Mouse (Mus musculus): ENCODE measurements at regions not wholly inside any gene's neighbourhood (a gene's known extent, or its start where the extent isn't known, plus 50 kb on each side); places are given as distances from the start of the nearest gene placed in this dataset.

GRCm38 (mm10) chr6:88964071-88964470, 62.0 kb downstream of the Tpra1 start:
- no peaks in the 10 kb centered on the region for H3K36me3 ChIP-seq
- H3K27ac ChIP-seq, result no peak overlapping the region
- no peak overlapping the region for H3K4me3 ChIP-seq
- H3K9ac ChIP-seq, result no peak overlapping the region
- no peaks in the 10 kb centered on the region for H3K9me3 ChIP-seq (replicated peaks)
- no peak overlapping the region for H3K4me2 ChIP-seq
- 64% methylated on average over 7 of the region's 7 CpGs for WGBS
- peaks cover 20% of the 10 kb centered on the region for H3K4me1 ChIP-seq (replicated peaks)
- no peaks in the 10 kb centered on the region for H3K27me3 ChIP-seq
- ATAC-seq (replicated peaks; ENCODE audit: insufficient number of reproducible peaks, insufficient read depth, low FRiP score, low read depth), result no peak

- H3K4me1 ChIP-seq (replicated peaks), result peaks cover 16% of the 10 kb centered on the region
- H3K9me3 ChIP-seq (replicated peaks), result no peaks in the 10 kb centered on the region
- no peak overlapping the region for H3K4me3 ChIP-seq
- ATAC-seq (replicated peaks; ENCODE audit: insufficient number of reproducible peaks, insufficient read depth, low FRiP score, low read depth), result no peak
- no peaks in the 10 kb centered on the region for H3K27me3 ChIP-seq
- H3K4me2 ChIP-seq, result no peak overlapping the region
- WGBS, result 77% methylated on average over 6 of the region's 6 CpGs
- no peaks in the 10 kb centered on the region for H3K36me3 ChIP-seq
- H3K27ac ChIP-seq, result no peak overlapping the region
- no peak overlapping the region for H3K9ac ChIP-seq
Measured at GRCm38 (mm10) chr6:88964911-88965310, 62.9 kb downstream of the Tpra1 start.

- Histone ChIP-seq H3K4me1 (replicated peaks) (peaks cover 9% of the 10 kb centered on the region), H3K4me3 (no peak overlapping the region), H3K27me3 (no peaks in the 10 kb centered on the region), H3K4me2 (no peak overlapping the region), H3K9ac (no peak overlapping the region), H3K9me3 (replicated peaks) (no peaks in the 10 kb centered on the region), H3K36me3 (no peaks in the 10 kb centered on the region), H3K27ac (no peak overlapping the region)
- 68% methylated on average over 19 of the region's 19 CpGs for WGBS
- no peak for ATAC-seq (replicated peaks; ENCODE audit: insufficient number of reproducible peaks, insufficient read depth, low FRiP score, low read depth)
Measured at GRCm38 (mm10) chr6:88965361-88966226, 63.5 kb downstream of the Tpra1 start.

GRCm38 (mm10) chr6:88966501-88966900, 64.5 kb downstream of the Tpra1 start:
- Histone ChIP-seq H3K27ac (no peak overlapping the region), H3K4me2 (no peak overlapping the region), H3K9me3 (replicated peaks) (no peaks in the 10 kb centered on the region), H3K4me3 (no peak overlapping the region), H3K27me3 (no peaks in the 10 kb centered on the region), H3K36me3 (no peaks in the 10 kb centered on the region), H3K4me1 (replicated peaks) (peaks cover 1% of the 10 kb centered on the region; the same call in 1 of the 2 replicates), H3K9ac (no peak overlapping the region)
- ATAC-seq (replicated peaks; ENCODE audit: insufficient number of reproducible peaks, insufficient read depth, low FRiP score, low read depth), result no peak
- WGBS, result 56% methylated on average over 4 of the region's 4 CpGs

GRCm38 (mm10) chr6:88968842-88969241, 66.8 kb downstream of the Tpra1 start:
- Histone ChIP-seq H3K27me3 (no peaks in the 10 kb centered on the region), H3K36me3 (no peaks in the 10 kb centered on the region), H3K9me3 (replicated peaks) (no peaks in the 10 kb centered on the region), H3K4me1 (replicated peaks) (peaks cover 4% of the 10 kb centered on the region; the same call in 1 of the 2 replicates), H3K4me3 (no peak overlapping the region), H3K27ac (no peak overlapping the region), H3K4me2 (no peak overlapping the region), H3K9ac (no peak overlapping the region)
- WGBS, result 61% methylated on average over 4 of the region's 4 CpGs
- ATAC-seq (replicated peaks; ENCODE audit: insufficient number of reproducible peaks, insufficient read depth, low FRiP score, low read depth), result no peak

GRCm38 (mm10) chr6:88971729-88972128, 69.7 kb downstream of the Tpra1 start:
- Histone ChIP-seq H3K9me3 (replicated peaks) (no peaks in the 10 kb centered on the region), H3K4me2 (no peak overlapping the region), H3K27ac (no peak overlapping the region), H3K4me3 (no peak overlapping the region), H3K9ac (no peak overlapping the region), H3K4me1 (replicated peaks) (peaks cover 4% of the 10 kb centered on the region; the same call in 1 of the 2 replicates), H3K36me3 (no peaks in the 10 kb centered on the region), H3K27me3 (peaks cover 16% of the 10 kb centered on the region)
- ATAC-seq (replicated peaks; ENCODE audit: insufficient number of reproducible peaks, insufficient read depth, low FRiP score, low read depth), result no peak
- 43% methylated on average over 9 of the region's 9 CpGs for WGBS

- Histone ChIP-seq H3K36me3 (no peaks in the 10 kb centered on the region), H3K27me3 (peaks cover 27% of the 10 kb centered on the region), H3K4me2 (no peak overlapping the region), H3K4me3 (no peak overlapping the region), H3K4me1 (replicated peaks) (peaks cover 4% of the 10 kb centered on the region; the same call in 1 of the 2 replicates), H3K27ac (no peak overlapping the region), H3K9me3 (replicated peaks) (no peaks in the 10 kb centered on the region), H3K9ac (no peak overlapping the region)
- no peak for ATAC-seq (replicated peaks; ENCODE audit: insufficient number of reproducible peaks, insufficient read depth, low FRiP score, low read depth)
- WGBS, result 60% methylated on average over 7 of the region's 7 CpGs
Measured at GRCm38 (mm10) chr6:88974457-88974856, 72.4 kb downstream of the Tpra1 start.

GRCm38 (mm10) chr6:88976581-88976980, 74.5 kb downstream of the Tpra1 start:
- H3K4me3 ChIP-seq, result no peak overlapping the region
- peaks cover 5% of the 10 kb centered on the region; the same call in 1 of the 2 replicates for H3K4me1 ChIP-seq (replicated peaks)
- no peak overlapping the region for H3K9ac ChIP-seq
- no peak overlapping the region for H3K4me2 ChIP-seq
- whole genome bisulfite sequencing, result 9% methylated on average over 13 of the region's 13 CpGs
- no peak for ATAC-seq (replicated peaks; ENCODE audit: insufficient number of reproducible peaks, insufficient read depth, low FRiP score, low read depth)
- H3K27ac ChIP-seq, result no peak overlapping the region
- H3K36me3 ChIP-seq, result no peaks in the 10 kb centered on the region
- no peaks in the 10 kb centered on the region for H3K9me3 ChIP-seq (replicated peaks)
- peaks cover 31% of the 10 kb centered on the region for H3K27me3 ChIP-seq

GRCm38 (mm10) chr6:88976994-88977393, 74.9 kb downstream of the Tpra1 start:
- WGBS, result under 1% methylated on average over 8 of the region's 8 CpGs
- Histone ChIP-seq H3K36me3 (no peaks in the 10 kb centered on the region), H3K27me3 (peaks cover 31% of the 10 kb centered on the region), H3K4me1 (replicated peaks) (0 out of 2 replicates have a peak, but pooled peaks cover 2% of the 10 kb centered on the region), H3K27ac (no peak overlapping the region), H3K9ac (no peak overlapping the region), H3K9me3 (replicated peaks) (no peaks in the 10 kb centered on the region), H3K4me3 (no peak overlapping the region), H3K4me2 (no peak overlapping the region)
- no peak for ATAC-seq (replicated peaks; ENCODE audit: insufficient number of reproducible peaks, insufficient read depth, low FRiP score, low read depth)

- Histone ChIP-seq H3K27me3 (peaks cover 31% of the 10 kb centered on the region), H3K4me2 (no peak overlapping the region), H3K9ac (no peak overlapping the region), H3K4me3 (no peak overlapping the region), H3K36me3 (no peaks in the 10 kb centered on the region), H3K9me3 (replicated peaks) (no peaks in the 10 kb centered on the region), H3K4me1 (replicated peaks) (0 out of 2 replicates have a peak, but pooled peaks cover 2% of the 10 kb centered on the region), H3K27ac (no peak overlapping the region)
- no peak for ATAC-seq (replicated peaks; ENCODE audit: insufficient number of reproducible peaks, insufficient read depth, low FRiP score, low read depth)
- WGBS, result 56% methylated on average over 4 of the region's 4 CpGs
Measured at GRCm38 (mm10) chr6:88978970-88979369, 76.9 kb downstream of the Tpra1 start.

GRCm38 (mm10) chr6:88980112-88980511, 78.1 kb downstream of the Tpra1 start:
- Histone ChIP-seq H3K36me3 (no peaks in the 10 kb centered on the region), H3K27ac (no peak overlapping the region), H3K4me1 (replicated peaks) (0 out of 2 replicates have a peak, but pooled peaks cover 2% of the 10 kb centered on the region), H3K27me3 (peaks cover 22% of the 10 kb centered on the region), H3K4me2 (no peak overlapping the region), H3K9ac (no peak overlapping the region), H3K9me3 (replicated peaks) (no peaks in the 10 kb centered on the region), H3K4me3 (no peak overlapping the region)
- ATAC-seq (replicated peaks; ENCODE audit: insufficient number of reproducible peaks, insufficient read depth, low FRiP score, low read depth), result no peak; the same call in 1 of the 2 replicates
- 10% methylated on average over 8 of the region's 8 CpGs for WGBS

GRCm38 (mm10) chr6:88981544-88981943, 79.5 kb downstream of the Tpra1 start:
- Histone ChIP-seq H3K36me3 (no peaks in the 10 kb centered on the region), H3K9ac (no peak overlapping the region), H3K27me3 (peaks cover 17% of the 10 kb centered on the region; the same call in 1 of the 2 replicates), H3K4me1 (replicated peaks) (0 out of 2 replicates have a peak, but pooled peaks cover 2% of the 10 kb centered on the region), H3K27ac (no peak overlapping the region), H3K9me3 (replicated peaks) (no peaks in the 10 kb centered on the region), H3K4me2 (no peak overlapping the region), H3K4me3 (no peak overlapping the region)
- ATAC-seq (replicated peaks; ENCODE audit: insufficient number of reproducible peaks, insufficient read depth, low FRiP score, low read depth), result no peak
- 38% methylated on average over 7 of the region's 7 CpGs for WGBS
